Mouse (Mus musculus): ENCODE data around the gene Lpar1. TPM values are rescaled to one million over a fixed set of nuclear protein-coding genes. Genes with fewer than 3 reads are reported as not detected.

Gene Lpar1
- 10 to 100 TPM in 1 of 2 experiments, 1 to 10 TPM in 1; 4.4 to 10.2 TPM for total RNA-seq (2021)
- long read RNA-seq, experiment 1, partial matches to known transcripts, result 3 of 11 reads
- long read RNA-seq, experiment 1, other reads (novel, unspliced or antisense), result 4 of 11 reads
- long read RNA-seq, experiment 2, partial matches to known transcripts, result 1 of 6 reads
- long read RNA-seq, experiment 2, other reads (novel, unspliced or antisense), result 2 of 6 reads

DNA sequence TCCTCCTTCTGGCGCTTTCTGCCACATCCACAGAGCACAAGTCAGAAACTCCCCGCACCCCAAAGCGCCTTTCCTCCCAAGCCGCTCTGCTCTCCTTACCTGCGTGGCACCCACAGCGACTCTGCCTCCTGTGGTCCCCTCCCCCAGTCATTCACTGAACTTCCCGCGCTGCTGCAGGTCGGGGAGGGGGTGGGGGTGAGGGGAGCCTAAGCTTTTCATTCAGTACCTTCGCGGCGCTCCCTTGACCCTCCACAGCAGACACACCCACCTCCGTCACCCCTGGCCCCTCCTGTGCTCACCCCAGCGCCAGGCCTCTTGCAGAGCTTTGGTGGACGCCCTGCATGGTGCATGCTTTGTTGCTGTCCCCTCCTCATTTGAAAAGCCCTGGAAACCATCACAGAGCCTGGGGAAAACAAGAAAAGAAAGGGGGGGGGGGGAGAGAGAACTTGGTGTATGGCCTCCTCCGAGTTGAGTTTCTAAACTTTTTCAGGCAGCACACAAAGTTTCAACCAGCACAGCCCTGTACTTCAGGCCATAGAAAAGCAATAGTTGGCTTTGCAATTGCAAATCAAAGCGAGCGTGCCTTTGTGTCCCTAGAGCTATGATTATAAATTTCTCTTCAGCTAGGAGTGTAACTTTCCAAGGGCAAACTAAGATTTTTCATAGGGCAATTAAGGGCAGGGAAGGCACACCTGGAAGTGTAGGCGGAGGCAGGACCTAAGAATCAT, at the start of gene Lpar1:
TSS of gene Lpar1 (minus strand) at position 268 of the 728 bp plus-strand sequence.
- DNase-seq (ENCODE audit: low spot score), result no peak

DNA sequence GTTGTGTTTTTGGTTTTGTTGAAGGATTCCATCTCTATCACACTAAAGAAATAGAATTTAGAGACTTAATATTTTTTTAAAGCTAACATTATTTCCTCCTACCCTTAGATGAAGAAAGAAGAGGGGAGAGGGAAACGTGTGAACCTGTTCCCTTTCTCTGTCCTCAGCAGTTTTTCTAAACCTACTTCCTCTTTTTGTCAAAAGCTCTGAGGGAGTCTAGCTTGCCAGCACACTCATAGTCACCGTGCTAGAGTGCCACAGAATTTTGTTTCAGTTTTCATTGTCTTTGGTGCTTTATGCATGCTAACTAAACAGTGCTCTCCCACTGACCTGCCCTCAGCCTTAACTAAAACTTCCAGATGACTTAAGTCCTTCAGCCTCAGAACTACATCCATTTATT, 32.2 kb upstream of the Lpar1 start:
- DNase-seq (ENCODE audit: low spot score), result no peak

DNA sequence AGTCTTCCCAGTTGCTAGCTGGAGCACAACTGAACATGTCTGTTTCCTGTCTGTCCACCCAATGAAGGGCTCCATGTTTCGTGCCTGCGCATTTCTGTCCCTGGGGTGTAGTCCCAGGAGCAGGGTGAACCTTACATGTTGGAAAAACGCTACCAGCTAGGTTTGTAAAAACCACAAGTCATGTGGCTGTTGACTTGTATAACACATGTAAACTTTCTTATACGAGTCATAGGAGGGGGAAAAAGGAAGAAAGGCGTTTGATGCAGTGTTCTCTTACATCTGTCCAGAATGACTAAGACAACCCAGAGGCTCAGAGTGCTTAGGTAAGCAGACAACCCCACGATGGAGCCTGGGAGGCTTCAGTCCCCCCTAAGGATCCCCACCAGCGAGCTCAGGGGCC, 27.5 kb upstream of the Lpar1 start:
- DNase-seq (ENCODE audit: low spot score), result no peak

DNA sequence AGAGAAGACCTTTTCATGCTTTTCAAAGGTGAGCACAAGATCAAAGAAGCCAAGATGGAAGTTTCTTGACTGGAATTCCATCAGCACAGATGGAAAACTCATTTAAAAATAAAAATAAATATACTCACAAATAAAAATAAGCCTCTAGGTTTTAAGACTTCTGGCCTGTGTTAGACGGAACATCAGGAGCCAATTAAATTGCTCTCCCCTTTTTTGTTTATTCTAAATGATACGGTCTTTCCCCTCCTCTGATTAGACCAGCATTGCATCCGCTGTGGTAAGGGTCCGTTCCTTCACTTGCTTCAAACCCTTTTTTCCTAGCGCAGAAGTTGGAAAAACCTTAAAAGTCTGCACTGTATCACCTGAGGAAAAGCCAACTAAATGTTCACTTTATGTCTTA, 26.8 kb upstream of the Lpar1 start:
- DNase-seq (ENCODE audit: low spot score), result no peak

- DNase-seq (ENCODE audit: low spot score), result no peak
Measured at GRCm38 (mm10) chr4:58580098-58580497, 26.4 kb upstream of the Lpar1 start.

GRCm38 (mm10) chr4:58578488-58578887, 24.8 kb upstream of the Lpar1 start:
- DNase-seq (ENCODE audit: low spot score), result peak; percentile 39

GRCm38 (mm10) chr4:58577382-58578048, 23.8 kb upstream of the Lpar1 start:
- no peak for DNase-seq (ENCODE audit: low spot score)

DNA sequence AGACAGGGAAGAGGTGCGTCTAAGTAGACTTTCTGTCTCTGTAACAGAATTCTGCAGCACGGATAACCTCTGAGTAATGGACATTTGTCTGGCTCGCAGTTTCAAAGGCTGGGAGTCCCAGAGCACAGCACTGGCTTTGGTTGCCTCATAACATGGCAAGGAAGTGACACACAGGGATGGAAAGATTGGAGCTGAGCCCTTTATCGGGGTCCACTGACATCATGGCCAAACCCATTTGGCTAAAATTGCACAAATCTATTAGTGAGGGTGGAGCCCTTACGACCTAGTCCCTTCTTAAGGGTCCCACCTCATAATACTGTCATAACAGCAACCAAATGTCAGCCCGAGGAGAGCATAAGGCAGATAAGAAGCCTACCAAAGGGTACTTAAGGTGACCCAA, 22.1 kb upstream of the Lpar1 start:
- DNase-seq (ENCODE audit: low spot score), result peak; percentile 73

DNA sequence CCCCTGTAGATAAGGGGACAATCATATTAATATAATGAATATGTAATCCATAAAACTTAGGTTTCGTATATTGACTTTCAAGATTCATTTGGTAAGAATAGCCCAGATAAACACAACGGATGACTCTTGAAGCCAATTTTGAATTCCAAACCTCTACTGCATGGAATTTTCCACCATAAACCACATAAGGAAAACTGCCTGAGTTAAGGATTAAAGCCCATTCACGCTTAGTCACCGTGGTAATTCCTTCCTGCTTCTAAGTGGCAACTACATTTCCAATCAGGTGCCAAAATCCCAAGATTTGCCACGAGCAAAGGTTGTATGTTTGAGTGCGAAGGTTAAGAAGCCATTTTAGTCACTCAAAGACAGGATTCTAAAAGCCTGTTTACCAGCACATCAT, 20.3 kb upstream of the Lpar1 start:
- DNase-seq (ENCODE audit: low spot score), result no peak

GRCm38 (mm10) chr4:58572446-58572845, 18.7 kb upstream of the Lpar1 start:
- DNase-seq (ENCODE audit: low spot score), result no peak

DNA sequence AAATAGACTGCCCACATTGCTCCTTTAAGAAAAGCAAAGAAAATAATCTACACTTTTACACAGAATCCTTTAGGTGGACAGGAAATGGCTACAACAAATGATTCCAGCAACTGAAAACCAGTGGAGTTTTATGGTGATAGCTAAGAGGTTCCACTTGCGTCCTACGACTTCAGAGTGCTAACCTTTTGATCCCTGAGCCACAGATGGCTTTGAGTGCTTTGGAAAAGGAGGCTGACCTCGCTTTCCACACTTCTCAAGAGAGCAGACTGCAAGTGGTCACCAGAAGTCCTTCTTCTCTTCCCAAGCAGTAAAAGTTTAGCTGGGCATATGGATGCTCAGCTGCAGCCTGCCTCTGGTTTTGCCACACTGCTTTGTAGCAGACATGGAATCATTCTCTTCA, 18.0 kb upstream of the Lpar1 start:
- no peak for DNase-seq (ENCODE audit: low spot score)

DNA sequence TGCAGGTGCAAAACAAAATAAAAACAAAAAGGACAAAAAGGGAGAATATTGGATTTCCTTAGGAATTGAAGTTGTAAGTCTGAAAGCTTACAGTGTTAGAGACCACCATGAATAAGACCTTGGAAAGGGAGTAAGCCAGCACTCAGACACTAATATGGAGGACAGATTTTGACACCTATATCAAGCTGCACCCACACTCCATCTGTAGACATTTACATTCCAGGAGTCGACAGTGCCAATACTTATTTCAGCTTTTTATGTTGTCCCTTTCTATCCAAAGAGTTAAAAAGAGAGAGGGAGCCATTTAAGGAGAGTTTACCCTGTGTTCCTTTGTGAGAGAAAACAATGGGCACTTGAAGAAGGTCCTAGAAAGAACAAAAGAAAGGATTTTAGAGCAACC, 17.5 kb upstream of the Lpar1 start:
- no peak for DNase-seq (ENCODE audit: low spot score)

GRCm38 (mm10) chr4:58568486-58568885, 14.8 kb upstream of the Lpar1 start:
- DNase-seq (ENCODE audit: low spot score), result peak; percentile 63

DNA sequence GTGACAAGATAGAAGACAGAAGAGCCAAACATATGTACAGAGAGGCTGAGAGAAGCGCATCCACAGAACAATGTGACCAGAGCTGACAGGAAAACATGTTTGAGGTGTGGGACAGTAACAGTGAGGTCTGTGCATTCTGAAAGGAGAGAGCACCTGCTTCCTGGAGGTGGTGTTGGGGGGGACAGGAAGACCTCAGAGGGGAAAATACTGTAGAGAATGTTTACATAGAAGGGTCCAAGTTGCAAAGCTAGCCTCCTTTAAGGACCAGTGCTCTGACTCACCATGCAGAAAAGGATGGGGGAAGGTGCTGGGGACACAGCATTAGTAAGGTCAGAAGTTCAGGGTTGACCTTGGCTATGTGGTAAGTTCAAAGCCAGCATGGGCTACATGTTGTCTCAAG, 9.1 kb upstream of the Lpar1 start:
- DNase-seq (ENCODE audit: low spot score), result no peak

- DNase-seq (ENCODE audit: low spot score), result no peak
Measured at GRCm38 (mm10) chr4:58557001-58557400, 3.3 kb upstream of the Lpar1 start.

GRCm38 (mm10) chr4:58554359-58554838, 701 bp upstream of the Lpar1 start:
- no peak for DNase-seq (ENCODE audit: low spot score)

- peak; percentile 63 for DNase-seq (ENCODE audit: low spot score)
Measured at GRCm38 (mm10) chr4:58552731-58553630, 717 bp downstream of the Lpar1 start.

GRCm38 (mm10) chr4:58552229-58552628, 1.5 kb downstream of the Lpar1 start:
- no peak for DNase-seq (ENCODE audit: low spot score)

- DNase-seq (ENCODE audit: low spot score), result peak; percentile 86
Measured at GRCm38 (mm10) chr4:58551820-58552219, 1.9 kb downstream of the Lpar1 start.

- no peak for DNase-seq (ENCODE audit: low spot score)
Measured at GRCm38 (mm10) chr4:58547725-58548124, 6.0 kb downstream of the Lpar1 start.

GRCm38 (mm10) chr4:58547273-58547565, 6.5 kb downstream of the Lpar1 start:
- DNase-seq (ENCODE audit: low spot score), result no peak
